Mouse (Mus musculus): Measurements from ENCODE around the gene Omg.

The Omg gene

DNA sequence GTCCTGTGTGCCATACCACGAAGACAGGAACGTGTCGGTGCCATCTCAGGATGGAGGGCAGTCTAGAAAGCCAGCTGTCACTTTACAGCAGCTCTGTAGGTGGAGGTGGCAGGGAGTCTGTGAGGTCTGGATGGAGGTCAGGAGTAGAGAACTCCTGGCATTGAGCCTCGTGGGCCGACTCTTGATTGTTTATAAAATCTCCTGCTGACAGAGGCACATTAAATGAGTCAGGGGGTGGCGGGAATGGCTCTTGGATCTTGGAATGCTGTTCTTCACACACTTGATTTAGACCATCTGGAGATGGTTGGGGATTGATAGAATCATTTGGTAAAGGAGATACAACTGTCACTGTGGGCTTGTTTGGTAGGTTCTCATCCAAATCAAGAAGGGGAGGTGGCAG is 11.4 kb upstream of the Omg start:
- DNase-seq (ENCODE audit: low spot score) = no peak

DNA sequence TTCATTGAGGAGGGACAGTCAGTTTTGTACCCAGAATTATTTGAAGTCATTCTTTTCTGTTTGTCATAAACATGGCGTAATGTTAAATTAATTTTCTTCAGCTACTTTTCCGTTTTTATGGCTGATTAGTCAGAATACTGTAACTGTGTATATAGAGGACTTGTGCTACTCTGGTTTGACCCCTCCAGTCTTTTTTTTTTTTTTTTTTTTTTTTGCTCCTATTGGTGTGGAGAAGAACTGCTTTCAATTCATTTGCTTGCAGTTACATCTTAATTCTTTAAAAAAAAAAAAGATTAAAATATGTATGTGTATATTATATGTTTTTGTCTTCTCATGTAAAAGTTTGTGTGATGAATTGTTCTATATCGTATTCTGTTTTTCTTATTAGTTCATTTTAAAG is 8.1 kb upstream of the Omg start:
- DNase-seq (ENCODE audit: low spot score) = no peak

- DNase-seq (ENCODE audit: low spot score) = no peak
Measured at GRCm38 (mm10) chr11:79504506-79504905, 622 bp upstream of the Omg start.

DNA sequence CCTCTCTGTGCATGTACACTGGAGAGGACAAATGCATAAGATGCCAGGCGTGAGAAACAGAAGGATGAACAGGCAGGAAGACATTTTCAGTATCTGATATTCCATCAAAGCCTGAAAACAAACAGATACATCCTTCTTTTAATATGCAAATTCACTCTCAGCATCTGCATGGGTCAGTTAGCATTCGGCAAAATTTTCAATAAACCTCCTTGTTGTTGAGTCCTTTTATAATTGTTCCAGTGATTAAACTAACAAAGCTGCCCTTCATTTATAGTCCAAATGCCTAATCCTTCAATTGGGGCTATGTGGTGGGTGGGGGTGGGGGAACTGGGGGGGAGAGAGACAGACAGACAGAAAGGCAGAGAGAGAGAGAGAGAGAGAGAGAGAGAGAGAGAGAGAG is 967 bp downstream of the Omg start:
- no peak for DNase-seq (ENCODE audit: low spot score)

GRCm38 (mm10) chr11:79494976-79495800 is 8.7 kb downstream of the Omg start:
- no peak for DNase-seq (ENCODE audit: low spot score)

DNA sequence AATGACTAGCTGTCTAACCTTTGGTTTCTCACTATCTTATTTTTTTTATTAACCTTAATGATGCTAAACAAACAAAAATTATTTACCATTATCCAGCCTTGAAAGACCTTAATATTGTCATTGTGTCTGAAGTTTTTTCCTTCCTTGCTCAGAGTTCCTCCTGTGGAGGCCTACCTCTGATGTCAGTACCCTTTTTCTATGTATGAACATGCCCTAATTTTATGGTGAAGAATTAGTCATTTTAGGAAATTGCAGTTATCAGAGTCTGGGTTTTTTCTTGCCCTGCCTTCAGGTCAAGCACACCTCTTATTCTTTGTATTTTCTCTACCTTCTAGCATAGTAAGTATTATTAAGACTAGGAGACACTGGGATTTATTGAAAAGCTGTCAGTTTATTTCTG is 19.2 kb downstream of the Omg start:
- DNase-seq (ENCODE audit: low spot score) = no peak

- no peak for DNase-seq (ENCODE audit: low spot score)
Measured at GRCm38 (mm10) chr11:79483876-79484528, 19.9 kb downstream of the Omg start.

GRCm38 (mm10) chr11:79483392-79483791 is 20.5 kb downstream of the Omg start:
- no peak for DNase-seq (ENCODE audit: low spot score)

DNA sequence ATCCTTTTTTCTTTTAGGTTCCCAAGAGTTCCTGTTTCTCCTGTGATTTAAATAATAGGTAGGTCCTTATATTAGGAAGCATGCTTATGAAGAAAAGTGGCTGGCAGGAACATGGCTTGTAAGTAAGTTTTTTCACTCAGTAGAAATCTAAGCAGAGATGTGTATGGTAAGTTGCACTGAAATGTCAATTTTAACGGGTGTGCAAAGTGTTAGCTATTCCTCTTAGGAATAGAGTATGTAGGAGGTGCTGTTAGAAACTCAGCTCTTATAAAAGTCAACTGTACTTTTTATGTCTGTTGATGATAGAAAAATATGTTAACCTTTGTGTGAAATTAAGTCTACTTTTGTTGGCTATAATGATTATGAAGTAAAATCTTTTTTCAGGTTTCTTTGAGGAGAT is 35.8 kb downstream of the Omg start:
- no peak for DNase-seq (ENCODE audit: low spot score)

DNA sequence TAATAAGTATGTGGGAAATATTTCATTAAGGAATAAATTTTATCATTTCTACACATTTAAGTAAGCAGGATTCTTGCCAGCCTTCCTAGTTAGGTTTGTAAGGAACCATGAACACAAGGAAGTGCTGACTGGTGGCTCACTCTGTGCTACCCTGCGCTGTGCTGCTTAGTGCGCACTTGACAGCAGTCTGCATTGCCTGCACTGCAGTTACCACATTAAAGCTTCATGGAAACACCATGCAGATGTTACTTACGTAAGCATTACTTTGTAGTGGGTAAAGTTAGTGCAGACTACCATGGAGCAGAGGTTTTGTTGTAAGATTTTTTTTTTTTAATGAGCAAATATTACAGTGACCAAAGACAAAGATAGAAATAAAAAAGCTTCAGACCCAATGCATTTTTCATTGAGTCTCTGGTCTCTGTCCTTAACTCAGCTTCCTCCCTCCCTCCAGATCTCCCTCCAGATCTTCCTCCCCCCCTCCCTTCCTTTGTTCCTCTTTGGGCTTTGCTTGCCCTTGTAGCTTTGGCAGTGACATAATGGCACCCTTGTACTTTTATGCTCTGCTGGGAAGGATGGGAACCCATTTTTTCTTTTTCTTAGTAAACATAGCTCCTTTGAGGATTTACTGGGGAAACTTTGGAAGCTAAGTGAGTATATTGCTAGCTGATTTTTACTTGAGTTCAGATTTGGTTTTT is 43.0 kb downstream of the Omg start:
- no peak for DNase-seq (ENCODE audit: low spot score)

- no peak for DNase-seq (ENCODE audit: low spot score)
Measured at GRCm38 (mm10) chr11:79459846-79460245, 44.0 kb downstream of the Omg start.

- peak; percentile 66 for DNase-seq (ENCODE audit: low spot score)
Measured at GRCm38 (mm10) chr11:79457928-79458327, 46.0 kb downstream of the Omg start.

- no peak for DNase-seq (ENCODE audit: low spot score)
Measured at GRCm38 (mm10) chr11:79452966-79453365, 50.9 kb downstream of the Omg start.
